Mouse (Mus musculus): ENCODE measurements around the gene Svep1. TPM values are rescaled to one million over a fixed set of nuclear protein-coding genes. Genes with fewer than 3 reads are reported as not detected.

The Svep1 gene
- polyA plus RNA-seq, 1 experiment from 2014 or later: 0.29 TPM

- H3K4me2 ChIP-seq (ENCODE audit: low read length): no peak overlapping the region
- H3K27ac ChIP-seq (ENCODE audit: low read depth, low read length): no peak overlapping the region
- no peaks in the 10 kb centered on the region for H3K36me3 ChIP-seq (ENCODE audit: control insufficient read depth, insufficient read depth, low read length)
- H3K4me3 ChIP-seq (ENCODE audit: low read depth, low read length): no peak overlapping the region
- H3K9ac ChIP-seq (ENCODE audit: low read length): no peak overlapping the region
- no peaks in the 10 kb centered on the region for H3K9me3 ChIP-seq (replicated peaks; ENCODE audit: control insufficient read depth, low read length)
- 91% methylated on average over 4 of the region's 4 CpGs for whole genome bisulfite sequencing
- H3K27me3 ChIP-seq (replicated peaks; ENCODE audit: control insufficient read depth, insufficient read depth, low read length): no peaks in the 10 kb centered on the region
- H3K4me1 ChIP-seq (ENCODE audit: control insufficient read depth, insufficient read depth, low read length): no peaks in the 10 kb centered on the region
- ATAC-seq: no peak
- no peak for DNase-seq (ENCODE audit: low spot score)
These were observed 22.8 kb downstream of the Svep1 start for GRCm38 (mm10) chr4:58183897-58184296.

GRCm38 (mm10) chr4:58178489-58178888, 28.2 kb downstream of the Svep1 start:
- Histone ChIP-seq H3K27me3 (replicated peaks; ENCODE audit: control insufficient read depth, insufficient read depth, low read length) (no peaks in the 10 kb centered on the region), H3K4me2 (ENCODE audit: low read length) (no peak overlapping the region), H3K9me3 (replicated peaks; ENCODE audit: control insufficient read depth, low read length) (no peaks in the 10 kb centered on the region), H3K4me1 (ENCODE audit: control insufficient read depth, insufficient read depth, low read length) (no peaks in the 10 kb centered on the region), H3K4me3 (ENCODE audit: low read depth, low read length) (no peak overlapping the region), H3K9ac (ENCODE audit: low read length) (no peak overlapping the region), H3K36me3 (ENCODE audit: control insufficient read depth, insufficient read depth, low read length) (no peaks in the 10 kb centered on the region), H3K27ac (ENCODE audit: low read depth, low read length) (no peak overlapping the region)
- DNase-seq (ENCODE audit: low spot score): no peak
- ATAC-seq: no peak
- 90% methylated on average over 6 of the region's 6 CpGs for WGBS

- no peak overlapping the region for H3K4me2 ChIP-seq (ENCODE audit: low read length)
- ATAC-seq (no peak), DNase-seq (ENCODE audit: low spot score) (no peak)
- 92% methylated on average over 15 of the region's 15 CpGs for WGBS
- no peak overlapping the region for H3K27ac ChIP-seq (ENCODE audit: low read depth, low read length)
- no peaks in the 10 kb centered on the region for H3K36me3 ChIP-seq (ENCODE audit: control insufficient read depth, insufficient read depth, low read length)
- H3K9ac ChIP-seq (ENCODE audit: low read length): no peak overlapping the region
- no peaks in the 10 kb centered on the region for H3K4me1 ChIP-seq (ENCODE audit: control insufficient read depth, insufficient read depth, low read length)
- H3K9me3 ChIP-seq (replicated peaks; ENCODE audit: control insufficient read depth, low read length): no peaks in the 10 kb centered on the region
- no peaks in the 10 kb centered on the region for H3K27me3 ChIP-seq (replicated peaks; ENCODE audit: control insufficient read depth, insufficient read depth, low read length)
- H3K4me3 ChIP-seq (ENCODE audit: low read depth, low read length): no peak overlapping the region
These were observed 29.4 kb downstream of the Svep1 start for GRCm38 (mm10) chr4:58177256-58177655.

- Histone ChIP-seq H3K9ac (ENCODE audit: low read length) (no peak overlapping the region), H3K27me3 (replicated peaks; ENCODE audit: control insufficient read depth, insufficient read depth, low read length) (no peaks in the 10 kb centered on the region), H3K27ac (ENCODE audit: low read depth, low read length) (no peak overlapping the region), H3K4me3 (ENCODE audit: low read depth, low read length) (no peak overlapping the region), H3K4me1 (ENCODE audit: control insufficient read depth, insufficient read depth, low read length) (no peaks in the 10 kb centered on the region), H3K36me3 (ENCODE audit: control insufficient read depth, insufficient read depth, low read length) (no peaks in the 10 kb centered on the region), H3K4me2 (ENCODE audit: low read length) (no peak overlapping the region), H3K9me3 (replicated peaks; ENCODE audit: control insufficient read depth, low read length) (no peaks in the 10 kb centered on the region)
- DNase-seq (ENCODE audit: low spot score) (peak; percentile 12), ATAC-seq (no peak)
- 70% methylated on average over 4 of the region's 4 CpGs for WGBS
These were observed 32.1 kb downstream of the Svep1 start for GRCm38 (mm10) chr4:58174435-58174987.

GRCm38 (mm10) chr4:58173401-58173800, 33.3 kb downstream of the Svep1 start:
- Histone ChIP-seq H3K9me3 (replicated peaks; ENCODE audit: control insufficient read depth, low read length) (no peaks in the 10 kb centered on the region), H3K4me2 (ENCODE audit: low read length) (no peak overlapping the region), H3K9ac (ENCODE audit: low read length) (no peak overlapping the region), H3K36me3 (ENCODE audit: control insufficient read depth, insufficient read depth, low read length) (no peaks in the 10 kb centered on the region), H3K27me3 (replicated peaks; ENCODE audit: control insufficient read depth, insufficient read depth, low read length) (no peaks in the 10 kb centered on the region), H3K27ac (ENCODE audit: low read depth, low read length) (no peak overlapping the region), H3K4me3 (ENCODE audit: low read depth, low read length) (no peak overlapping the region), H3K4me1 (ENCODE audit: control insufficient read depth, insufficient read depth, low read length) (no peaks in the 10 kb centered on the region)
- 75% methylated on average over 6 of the region's 6 CpGs for WGBS
- no peak for ATAC-seq
- DNase-seq (ENCODE audit: low spot score): no peak

GRCm38 (mm10) chr4:58170430-58170829, 36.2 kb downstream of the Svep1 start:
- WGBS: 90% methylated on average over 5 of the region's 5 CpGs

GRCm38 (mm10) chr4:58169918-58170317, 36.7 kb downstream of the Svep1 start:
- no peak overlapping the region for H3K9ac ChIP-seq (ENCODE audit: low read length)
- H3K4me2 ChIP-seq (ENCODE audit: low read length): no peak overlapping the region
- WGBS: 84% methylated on average over 2 of the region's 2 CpGs
- no peaks in the 10 kb centered on the region for H3K36me3 ChIP-seq (ENCODE audit: control insufficient read depth, insufficient read depth, low read length)
- no peak overlapping the region for H3K27ac ChIP-seq (ENCODE audit: low read depth, low read length)
- H3K4me1 ChIP-seq (ENCODE audit: control insufficient read depth, insufficient read depth, low read length): no peaks in the 10 kb centered on the region
- no peak for DNase-seq (ENCODE audit: low spot score)
- H3K9me3 ChIP-seq (replicated peaks; ENCODE audit: control insufficient read depth, low read length): no peaks in the 10 kb centered on the region
- H3K4me3 ChIP-seq (ENCODE audit: low read depth, low read length): no peak overlapping the region
- ATAC-seq: no peak
- no peaks in the 10 kb centered on the region for H3K27me3 ChIP-seq (replicated peaks; ENCODE audit: control insufficient read depth, insufficient read depth, low read length)

More at GRCm38 (mm10) chr4:58170430-58170829, 36.2 kb downstream of the Svep1 start:
- Histone ChIP-seq H3K27me3 (replicated peaks; ENCODE audit: control insufficient read depth, insufficient read depth, low read length) (no peaks in the 10 kb centered on the region), H3K4me1 (ENCODE audit: control insufficient read depth, insufficient read depth, low read length) (no peaks in the 10 kb centered on the region), H3K4me2 (ENCODE audit: low read length) (no peak overlapping the region), H3K27ac (ENCODE audit: low read depth, low read length) (no peak overlapping the region), H3K9ac (ENCODE audit: low read length) (no peak overlapping the region), H3K4me3 (ENCODE audit: low read depth, low read length) (no peak overlapping the region), H3K36me3 (ENCODE audit: control insufficient read depth, insufficient read depth, low read length) (no peaks in the 10 kb centered on the region), H3K9me3 (replicated peaks; ENCODE audit: control insufficient read depth, low read length) (no peaks in the 10 kb centered on the region)
- no peak for DNase-seq (ENCODE audit: low spot score)
- ATAC-seq: no peak

- H3K36me3 ChIP-seq (ENCODE audit: control insufficient read depth, insufficient read depth, low read length): no peaks in the 10 kb centered on the region
- DNase-seq (ENCODE audit: low spot score) (no peak), ATAC-seq (no peak)
- H3K9me3 ChIP-seq (replicated peaks; ENCODE audit: control insufficient read depth, low read length): no peaks in the 10 kb centered on the region
- no peak overlapping the region for H3K4me3 ChIP-seq (ENCODE audit: low read depth, low read length)
- H3K27me3 ChIP-seq (replicated peaks; ENCODE audit: control insufficient read depth, insufficient read depth, low read length): no peaks in the 10 kb centered on the region
- no peaks in the 10 kb centered on the region for H3K4me1 ChIP-seq (ENCODE audit: control insufficient read depth, insufficient read depth, low read length)
- H3K27ac ChIP-seq (ENCODE audit: low read depth, low read length): no peak overlapping the region
- H3K4me2 ChIP-seq (ENCODE audit: low read length): no peak overlapping the region
- no peak overlapping the region for H3K9ac ChIP-seq (ENCODE audit: low read length)
- WGBS: 92% methylated on average over 5 of the region's 5 CpGs
These were observed 38.3 kb downstream of the Svep1 start for GRCm38 (mm10) chr4:58168366-58168765.

- H3K9me3 ChIP-seq (replicated peaks; ENCODE audit: control insufficient read depth, low read length): no peaks in the 10 kb centered on the region
- no peaks in the 10 kb centered on the region for H3K4me1 ChIP-seq (ENCODE audit: control insufficient read depth, insufficient read depth, low read length)
- no peak overlapping the region for H3K4me3 ChIP-seq (ENCODE audit: low read depth, low read length)
- no peak overlapping the region for H3K4me2 ChIP-seq (ENCODE audit: low read length)
- H3K27me3 ChIP-seq (replicated peaks; ENCODE audit: control insufficient read depth, insufficient read depth, low read length): no peaks in the 10 kb centered on the region
- WGBS: 86% methylated on average over 7 of the region's 7 CpGs
- H3K36me3 ChIP-seq (ENCODE audit: control insufficient read depth, insufficient read depth, low read length): no peaks in the 10 kb centered on the region
- DNase-seq (ENCODE audit: low spot score): no peak
- H3K9ac ChIP-seq (ENCODE audit: low read length): no peak overlapping the region
- ATAC-seq: no peak
- H3K27ac ChIP-seq (ENCODE audit: low read depth, low read length): no peak overlapping the region
These were observed 40.9 kb downstream of the Svep1 start for GRCm38 (mm10) chr4:58165711-58166110.
